Mouse (Mus musculus): ENCODE measurements around the gene Tbc1d22b.
"Not testable (repeated sequence)": the region's sequence is repeated elsewhere in the genome, so short reads cannot be mapped to it uniquely, and the experiment has no call there.

Tbc1d22b gene

DNA sequence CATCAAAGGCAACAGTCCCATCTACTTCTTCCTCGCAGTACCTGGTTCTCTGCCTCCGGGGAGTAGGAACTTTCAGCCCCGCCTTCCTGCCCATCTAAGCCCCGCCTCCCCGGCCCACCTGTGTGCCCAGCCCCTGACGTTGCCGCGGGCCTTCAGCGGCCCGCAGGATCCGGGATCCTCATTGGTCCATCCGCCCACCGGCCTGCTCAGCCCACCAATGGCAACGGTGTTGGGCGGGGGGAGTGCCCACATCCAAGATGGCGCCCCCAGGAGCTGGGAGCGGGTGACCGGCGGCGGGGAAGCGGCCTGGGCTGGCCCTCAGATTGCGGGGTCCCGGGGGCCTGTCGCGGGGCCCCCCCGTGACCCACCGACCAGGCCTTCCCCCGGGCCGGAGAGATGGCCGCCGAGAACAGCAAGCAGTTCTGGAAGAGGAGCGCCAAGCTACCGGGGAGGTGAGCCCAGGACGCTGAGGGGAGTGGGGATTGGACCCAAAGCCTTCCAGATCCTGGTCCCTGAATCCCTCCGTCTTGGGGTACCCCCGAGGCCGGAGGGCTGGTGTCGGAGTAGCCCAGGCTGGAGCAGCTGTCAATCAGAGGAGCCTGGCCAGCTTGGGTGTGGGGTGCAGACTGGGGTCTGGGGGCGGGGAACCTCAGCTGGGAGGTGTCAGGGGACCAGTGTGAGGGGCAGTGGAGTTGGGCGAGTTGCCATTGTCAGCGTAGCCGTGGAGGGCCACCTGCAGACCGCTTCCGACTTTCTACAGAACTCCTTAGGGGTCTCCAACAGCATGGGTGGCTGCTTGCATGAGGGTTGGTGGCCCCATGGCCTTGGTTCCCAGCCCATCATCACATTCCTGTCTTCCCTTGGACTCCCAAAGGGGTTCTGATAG is at the start of gene Tbc1d22b, which contains the start of gene Gm17657:
Gene Tbc1d22b, plus strand, starts transcription at position 243 of the 886 bp plus-strand sequence.
Gene Gm17657, minus strand, starts transcription at position 96 of the 886 bp plus-strand sequence.
- peak; percentile 83 for DNase-seq (ENCODE audit: low read depth, low spot score)

DNA sequence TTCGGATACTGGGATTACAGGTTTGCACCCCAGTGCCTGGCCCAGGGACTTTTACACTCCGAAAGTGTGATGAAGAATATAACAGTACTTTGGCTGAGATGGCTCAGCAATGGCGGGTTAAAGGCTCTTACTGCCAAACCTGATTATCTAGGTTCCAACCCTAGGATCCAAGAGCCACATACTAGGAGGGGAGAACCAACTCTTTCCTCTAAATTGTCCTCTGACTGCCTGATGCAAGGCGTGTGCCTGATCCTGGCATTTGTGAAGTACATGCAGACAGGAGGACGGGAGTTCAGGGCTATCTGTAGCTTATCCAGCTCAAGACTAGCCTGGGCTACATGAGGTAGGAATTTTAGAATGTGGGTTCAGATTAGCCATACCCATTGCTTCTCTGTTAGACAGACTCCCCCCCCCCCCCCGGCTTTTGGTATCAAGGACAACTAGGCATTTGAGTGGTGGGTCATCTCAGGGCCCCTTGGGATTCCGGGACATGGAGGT is 49.3 kb upstream of the Tbc1d22b start:
- DNase-seq (ENCODE audit: low read depth, low spot score), result no peak

- no peak for DNase-seq (ENCODE audit: low read depth, low spot score)
Observed at GRCm38 (mm10) chr17:29500802-29501469, 48.6 kb upstream of the Tbc1d22b start.

DNA sequence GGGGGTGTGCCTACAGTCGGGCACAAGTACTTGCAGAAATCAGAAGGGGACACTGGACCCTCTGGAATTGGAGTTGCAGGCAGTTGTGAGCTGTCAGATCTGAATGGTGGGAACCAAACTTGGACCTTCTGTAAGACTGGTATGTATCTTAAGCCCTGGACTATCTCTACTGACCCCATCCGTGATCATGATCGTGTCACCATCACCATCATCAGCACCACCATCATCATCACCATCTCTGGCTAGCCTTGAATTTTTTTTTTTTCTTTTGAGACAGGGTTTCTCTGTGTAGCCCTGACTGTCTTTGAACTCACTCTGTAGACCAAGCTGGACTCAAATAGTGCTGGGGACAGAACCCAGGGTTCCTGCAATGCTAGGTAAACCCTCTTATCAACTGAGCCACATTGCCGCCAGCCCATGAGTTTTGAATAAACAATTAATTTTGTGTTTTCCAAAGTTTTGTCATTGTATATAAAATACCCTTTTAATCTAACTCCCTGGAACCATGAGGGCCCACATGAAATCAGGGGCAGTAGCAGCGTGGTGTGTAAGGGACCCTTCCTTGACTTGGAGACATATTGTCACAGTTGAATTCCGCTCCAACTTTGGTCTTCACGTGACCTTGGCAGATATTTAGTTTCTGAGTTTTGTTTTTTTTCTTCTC is 47.4 kb upstream of the Tbc1d22b start:
- DNase-seq (ENCODE audit: low read depth, low spot score), result no peak

GRCm38 (mm10) chr17:29502669-29503665 is 46.6 kb upstream of the Tbc1d22b start:
- no peak for DNase-seq (ENCODE audit: low read depth, low spot score)

- no peak for DNase-seq (ENCODE audit: low read depth, low spot score)
Observed at GRCm38 (mm10) chr17:29503700-29504099, 45.9 kb upstream of the Tbc1d22b start.

- DNase-seq (ENCODE audit: low read depth, low spot score), result no peak
Observed at GRCm38 (mm10) chr17:29508927-29509608, 40.5 kb upstream of the Tbc1d22b start.

GRCm38 (mm10) chr17:29510691-29511090 is 38.9 kb upstream of the Tbc1d22b start:
- no peak for DNase-seq (ENCODE audit: low read depth, low spot score)

DNA sequence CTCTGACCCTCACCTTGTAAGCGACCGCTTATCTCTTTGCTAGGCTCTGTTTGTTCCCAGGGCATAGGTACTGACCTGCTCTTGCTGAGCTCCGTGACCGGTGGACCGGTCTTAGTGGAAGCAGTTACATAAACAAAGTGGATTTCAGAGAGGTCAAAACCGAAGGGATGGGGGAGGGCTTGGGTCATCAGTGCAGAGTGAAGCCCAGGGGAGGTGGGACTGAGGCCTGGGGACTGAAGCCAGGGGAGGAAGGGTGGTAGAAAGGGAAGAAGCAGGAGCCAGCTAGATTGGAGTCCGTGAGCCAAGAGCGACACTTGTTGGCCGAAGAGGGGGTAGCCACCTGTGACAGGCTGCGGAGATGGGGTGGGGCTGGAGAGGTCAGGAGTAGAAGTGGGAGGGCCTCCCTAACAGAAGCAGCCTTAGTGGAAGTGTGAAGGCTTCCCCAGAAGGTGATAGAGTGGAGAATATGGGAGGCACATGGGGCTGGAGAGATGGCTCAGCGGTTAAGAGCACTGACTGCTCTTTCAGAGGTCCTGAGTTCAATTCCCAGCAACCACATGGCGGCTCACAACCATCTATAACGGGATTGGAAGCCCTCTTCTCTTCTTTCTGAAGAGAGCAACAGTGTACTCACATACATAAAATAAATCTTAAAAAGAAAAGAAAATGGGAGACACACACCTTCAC is 36.4 kb upstream of the Tbc1d22b start:
- DNase-seq (ENCODE audit: low read depth, low spot score), result no peak

DNA sequence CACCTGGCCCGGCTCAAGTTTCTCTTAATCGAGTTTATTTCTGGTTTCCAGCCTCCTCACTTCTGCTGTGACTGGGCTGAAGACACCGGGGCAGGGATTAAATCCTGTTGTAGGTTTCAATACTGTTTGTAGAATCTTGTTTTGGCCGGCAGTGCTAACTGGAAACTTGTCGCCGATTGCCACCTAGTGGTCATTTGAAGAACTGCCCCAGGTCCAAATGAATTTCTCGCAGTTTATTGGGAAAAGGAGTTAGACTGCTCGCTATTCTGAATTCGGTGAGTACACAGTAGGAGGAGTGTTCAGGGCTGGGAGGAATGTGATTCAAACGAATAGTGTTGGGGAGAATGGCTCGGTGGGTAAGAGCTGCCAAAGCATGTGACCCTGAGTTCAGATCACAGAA is 35.1 kb upstream of the Tbc1d22b start:
- DNase-seq (ENCODE audit: low read depth, low spot score), result peak; percentile 69

DNA sequence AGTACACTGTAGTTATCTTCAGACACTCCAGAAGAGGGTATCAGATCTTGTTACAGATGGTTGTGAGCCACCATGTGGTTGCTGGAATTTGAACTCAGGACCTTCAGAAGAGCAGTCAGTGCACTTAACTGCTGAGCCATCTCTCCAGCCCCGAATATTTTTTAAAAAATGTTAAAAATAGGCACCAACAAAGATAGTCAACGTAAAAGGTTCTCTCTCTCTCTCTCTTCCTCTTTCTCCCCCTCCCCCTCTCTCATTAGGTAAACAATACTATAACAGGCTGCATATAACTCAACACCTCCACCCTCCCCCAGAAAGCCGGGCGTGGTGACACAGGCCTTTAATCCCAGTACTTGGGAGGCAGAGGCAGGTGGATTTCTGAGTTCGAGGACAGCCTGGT is 30.9 kb upstream of the Tbc1d22b start:
- DNase-seq (ENCODE audit: low read depth, low spot score), result not testable (repeated sequence)

DNA sequence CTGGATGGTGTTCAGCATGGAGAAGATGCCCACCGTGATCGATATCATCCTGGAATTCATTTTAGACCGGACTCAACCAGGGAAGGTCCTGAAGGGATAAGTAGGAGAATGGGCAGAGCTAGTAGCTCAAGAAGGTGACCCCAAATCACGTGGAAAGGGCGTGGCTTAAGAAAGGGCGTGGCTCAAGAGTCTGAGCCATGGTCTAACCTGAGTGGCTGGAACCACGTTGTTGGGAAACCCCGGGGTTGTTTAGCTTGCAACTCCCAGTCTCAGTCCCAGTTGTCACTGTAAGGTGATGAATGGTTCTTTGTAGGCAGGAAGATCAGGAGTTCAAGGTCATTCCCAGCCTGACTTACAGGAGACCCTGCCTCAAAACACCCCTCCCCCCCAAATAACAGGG is 29.9 kb upstream of the Tbc1d22b start:
- no peak for DNase-seq (ENCODE audit: low read depth, low spot score)

- no peak for DNase-seq (ENCODE audit: low read depth, low spot score)
Observed at GRCm38 (mm10) chr17:29525613-29526012, 24.0 kb upstream of the Tbc1d22b start.

DNA sequence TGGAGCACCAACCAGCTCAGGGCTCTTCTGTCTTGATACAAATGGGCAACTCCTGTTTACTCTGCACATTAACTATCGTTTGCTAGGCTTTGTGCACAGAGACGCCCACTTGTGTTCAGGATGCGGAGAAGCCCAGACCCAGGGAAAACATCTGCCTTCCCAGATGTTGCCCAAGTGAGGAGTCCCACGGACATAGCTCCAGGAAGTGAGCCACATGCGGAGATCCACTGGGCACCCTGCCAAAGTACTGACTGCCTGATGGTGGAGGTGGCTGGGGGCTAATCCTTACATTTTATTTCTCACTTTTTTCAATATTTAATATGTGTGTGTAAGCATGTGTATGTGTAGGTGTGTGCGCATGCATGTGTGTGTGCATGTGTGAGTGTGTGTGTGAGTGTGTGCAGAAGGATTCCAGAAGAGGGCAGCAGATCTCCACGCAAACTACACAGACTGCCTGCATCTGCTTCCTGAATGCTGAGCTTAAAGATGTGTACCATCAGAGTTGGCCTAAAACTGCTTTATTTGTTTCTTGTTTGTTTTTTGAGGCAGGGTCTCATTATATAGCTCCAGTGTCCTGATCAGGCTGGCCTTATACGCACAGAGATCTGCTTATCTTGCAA is 20.9 kb upstream of the Tbc1d22b start:
- DNase-seq (ENCODE audit: low read depth, low spot score), result no peak

DNA sequence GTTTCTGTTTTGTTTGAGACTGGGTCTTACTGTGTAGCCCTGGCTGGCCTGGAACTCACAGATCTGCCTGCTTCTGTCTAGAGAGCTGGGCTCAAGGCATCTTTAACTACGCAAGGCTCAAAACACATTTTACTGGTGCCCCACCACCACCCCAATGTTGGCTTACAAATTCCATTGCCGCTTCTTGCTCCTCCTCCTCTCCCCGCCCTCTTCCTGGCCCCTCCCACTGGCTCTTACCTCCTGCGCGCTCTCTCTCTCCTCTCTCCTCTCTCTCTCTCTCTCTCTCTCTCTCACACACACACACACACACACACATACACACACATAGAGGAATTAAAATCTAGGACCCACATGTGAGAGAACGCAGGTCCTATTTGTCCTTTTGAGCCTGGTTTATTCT is 19.1 kb upstream of the Tbc1d22b start:
- no peak for DNase-seq (ENCODE audit: low read depth, low spot score)

- DNase-seq (ENCODE audit: low read depth, low spot score), result no peak
Observed at GRCm38 (mm10) chr17:29531278-29531677, 18.3 kb upstream of the Tbc1d22b start.

DNA sequence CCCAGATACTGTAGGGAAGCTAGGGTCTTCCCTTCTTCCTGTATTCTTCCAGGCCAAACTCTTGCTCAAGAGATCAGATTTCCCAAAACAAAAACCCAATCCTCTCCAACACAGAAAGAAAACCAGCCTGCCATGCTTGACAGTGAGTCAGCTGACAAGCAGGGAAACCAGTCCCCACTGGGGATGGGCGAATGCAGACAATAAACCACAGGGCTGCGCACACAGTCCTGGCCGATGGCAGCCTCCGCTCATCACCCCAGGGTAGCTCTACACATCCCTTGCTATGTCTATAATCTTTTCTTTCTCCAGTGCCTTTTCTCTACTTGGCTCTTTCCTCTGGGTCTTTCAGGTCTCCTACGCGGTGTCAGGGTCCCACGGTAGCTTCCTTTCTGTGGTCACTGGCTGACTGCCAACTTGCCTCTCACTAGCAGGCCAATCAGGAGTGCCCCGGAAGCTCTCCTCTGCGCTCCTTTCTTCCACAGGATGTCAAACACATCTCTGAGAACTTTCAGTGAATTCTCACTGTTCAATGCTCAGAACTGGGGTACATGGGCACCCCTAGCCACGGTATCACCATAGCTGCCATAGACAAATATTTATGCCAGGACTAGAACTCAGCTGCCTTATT is 17.7 kb upstream of the Tbc1d22b start:
- no peak for DNase-seq (ENCODE audit: low read depth, low spot score)

DNA sequence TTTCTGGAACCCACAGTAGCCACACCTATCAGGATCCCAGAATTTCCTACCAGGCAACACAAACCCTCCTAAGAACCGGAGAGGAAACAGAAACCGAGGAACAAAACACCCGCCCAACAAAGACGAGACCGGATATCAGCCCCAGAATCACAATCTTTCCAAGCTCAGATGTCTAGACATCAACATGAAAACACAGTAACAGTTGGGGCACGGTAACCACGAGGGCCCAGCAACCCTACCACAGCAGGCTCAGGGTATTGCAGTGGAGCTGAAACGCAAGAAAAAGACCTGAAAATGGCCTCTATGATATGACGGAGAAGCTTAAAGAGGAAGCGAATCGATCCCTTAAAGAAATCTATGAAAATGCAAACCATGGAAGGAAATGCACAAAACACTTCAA is 15.7 kb upstream of the Tbc1d22b start:
- no peak for DNase-seq (ENCODE audit: low read depth, low spot score)

DNA sequence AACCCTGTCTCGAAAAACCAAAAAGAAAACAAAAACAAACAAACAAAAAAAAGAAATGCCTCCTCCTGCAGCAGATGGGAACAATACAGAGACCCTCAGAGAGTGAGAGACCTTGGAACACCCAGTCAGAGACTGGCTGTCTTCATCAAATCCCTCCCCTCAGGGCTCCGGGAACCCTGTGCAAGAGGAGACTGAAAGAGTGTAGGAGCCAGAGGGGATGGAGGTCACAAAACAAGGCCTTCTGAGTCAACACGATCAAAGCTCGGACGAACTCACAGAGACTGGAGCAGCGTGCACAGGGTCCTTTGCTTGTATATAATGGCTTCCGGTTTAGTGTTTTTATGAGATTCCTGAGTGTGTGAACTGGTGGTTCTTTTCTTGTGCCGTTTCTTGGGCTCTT is 9.2 kb upstream of the Tbc1d22b start:
- DNase-seq (ENCODE audit: low read depth, low spot score), result no peak

All from retina, postnatal 7 days (tissue).